Mouse (Mus musculus) embryonic facial prominence, embryonic 12.5 days (tissue): ENCODE data around the gene Trim52. TPM values are rescaled to one million over a fixed set of nuclear protein-coding genes. Genes with fewer than 3 reads are reported as not detected.
"Not testable (repeated sequence)": the region's sequence is repeated elsewhere in the genome, so short reads cannot be mapped to it uniquely, and the experiment has no call there.

ENCODE experiments used
- ATAC-seq: fragments of 200-750 bp; cut with Nextera tagmentation; 2 replicates; pipeline ENCODE4 v1.8.0; 2017; ENCODE audit not compliant: insufficient number of reproducible peaks, insufficient read depth, low FRiP score, low TSS enrichment
- H3K27ac ChIP-seq: fragments of 300-500 bp; sonication (generic); 2 replicates; pipeline ENCODE4 v1.5.1; 2016; ENCODE audit warnings: mild to moderate bottlenecking
- H3K27me3 ChIP-seq: fragments of 300-500 bp; sonication (generic); 2 replicates; pipeline ENCODE4 v1.6.1; 2016; ENCODE audit warnings: mild to moderate bottlenecking, moderate library complexity
- H3K36me3 ChIP-seq: fragments of 300-500 bp; sonication (generic); 2 replicates; pipeline ENCODE4 v1.6.1; 2016; ENCODE audit warnings: mild to moderate bottlenecking
- H3K4me1 ChIP-seq: fragments of 300-500 bp; sonication (generic); 2 replicates; pipeline ENCODE4 v1.6.1; 2016
- H3K4me2 ChIP-seq: fragments of 300-500 bp; sonication (generic); replicated peaks from 2 replicates; pipeline ENCODE4 v1.6.1; 2016; ENCODE audit warnings: mild to moderate bottlenecking, moderate library complexity
- H3K4me3 ChIP-seq: fragments of 300-500 bp; sonication (generic); 2 replicates; pipeline ENCODE4 v1.5.1; 2016; ENCODE audit warnings: mild to moderate bottlenecking
- H3K9ac ChIP-seq: fragments of 300-500 bp; sonication (generic); 2 replicates; pipeline ENCODE4 v1.6.1; 2016; ENCODE audit warnings: mild to moderate bottlenecking, moderate library complexity
- H3K9me3 ChIP-seq: fragments of 300-500 bp; sonication (generic); 2 replicates; pipeline ENCODE4 v1.6.1; 2016; ENCODE audit warnings: mild to moderate bottlenecking, moderate library complexity
- WGBS: fragments of 180-500 bp; shearing (Covaris S2); methylation state at CpG from one replicate; pipeline ENCODE4 v1.1.7; 2016; 5-methylcytosine and 5-hydroxymethylcytosine counted together
- polyA plus RNA-seq: library from polyadenylated mRNA; unstranded; fragments of >200 nt; fragmentation: Nextera tagmentation; extraction: Ambion mirVana; gene quantifications from 2 replicates; pipeline ENCODE4 v1.2.1, GENCODE M21; 2016

The Trim52 gene
- polyA plus RNA-seq, 1 experiment from 2014 or later = not detected

DNA sequence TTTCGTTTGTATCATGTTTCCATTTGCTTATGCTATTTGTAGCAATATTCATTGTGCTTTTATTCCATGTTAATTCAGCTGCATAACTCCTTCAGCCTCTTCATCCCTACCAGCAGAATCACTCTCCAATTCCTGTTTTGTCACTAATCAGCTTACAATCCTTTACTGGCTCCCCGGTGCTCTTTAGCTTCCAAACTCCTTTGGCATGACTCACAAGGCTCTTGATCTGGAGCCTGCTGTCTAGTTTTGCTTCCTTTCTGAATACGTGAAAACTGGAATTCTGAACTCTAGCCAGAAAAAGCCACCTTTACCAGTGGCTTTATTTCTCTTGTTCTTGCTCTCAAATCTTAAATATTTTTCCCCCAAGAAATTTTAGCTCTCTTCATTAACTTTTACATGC is 56.3 kb downstream of the Trim52 start:
- H3K9me3 ChIP-seq = no peaks in the 10 kb centered on the region
- H3K36me3 ChIP-seq = no peaks in the 10 kb centered on the region
- H3K27ac ChIP-seq = no peak overlapping the region
- no peak overlapping the region for H3K4me2 ChIP-seq
- H3K4me3 ChIP-seq = no peak overlapping the region
- 40% methylated on average over 3 of the region's 3 CpGs for WGBS
- no peak overlapping the region for H3K9ac ChIP-seq
- no peaks in the 10 kb centered on the region for H3K4me1 ChIP-seq
- no peak for ATAC-seq
- H3K27me3 ChIP-seq = no peaks in the 10 kb centered on the region

DNA sequence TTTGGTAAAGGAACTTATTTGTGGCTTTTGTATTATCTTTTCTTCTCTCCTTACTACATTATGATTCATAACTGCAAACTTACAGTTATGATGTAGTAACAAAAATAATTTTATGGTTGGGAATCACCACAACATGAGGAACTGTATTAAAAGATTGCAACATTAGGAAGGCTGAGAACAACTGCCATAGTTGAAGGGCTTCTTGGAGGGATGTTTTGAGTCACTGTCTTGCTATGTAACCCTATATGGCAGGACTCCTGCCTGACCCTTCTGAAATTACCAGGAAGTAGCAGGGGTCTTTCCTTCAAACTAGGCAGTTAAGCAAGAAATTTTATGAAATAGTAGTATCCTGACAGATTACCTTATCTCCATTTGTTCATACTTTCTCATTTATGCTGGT is 57.2 kb downstream of the Trim52 start:
- H3K27ac ChIP-seq = no peak overlapping the region
- no peak overlapping the region for H3K4me3 ChIP-seq
- no peak overlapping the region for H3K9ac ChIP-seq
- no peaks in the 10 kb centered on the region for H3K4me1 ChIP-seq
- no peaks in the 10 kb centered on the region for H3K9me3 ChIP-seq
- no peaks in the 10 kb centered on the region for H3K27me3 ChIP-seq
- no peaks in the 10 kb centered on the region for H3K36me3 ChIP-seq
- ATAC-seq = no peak
- no peak overlapping the region for H3K4me2 ChIP-seq

DNA sequence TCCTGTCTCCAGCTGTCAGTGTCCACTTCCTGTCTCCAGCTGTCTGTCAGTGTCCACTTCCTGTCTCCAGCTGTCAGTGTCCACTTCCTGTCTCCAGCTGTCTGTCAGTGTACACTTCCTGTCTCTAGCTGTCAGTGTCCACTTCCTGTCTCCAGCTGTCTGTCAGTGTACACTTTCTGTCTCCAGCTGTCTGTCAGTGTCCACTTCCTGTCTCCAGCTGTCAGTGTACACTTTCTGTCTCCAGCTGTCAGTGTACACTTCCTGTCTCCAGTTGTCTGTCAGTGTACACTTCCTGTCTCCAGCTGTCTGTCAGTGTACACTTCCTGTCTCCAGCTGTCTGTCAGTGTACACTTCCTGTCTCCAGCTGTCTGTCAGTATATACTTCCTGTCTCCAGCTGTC is 57.9 kb downstream of the Trim52 start:
- not testable (repeated sequence) for H3K4me2 ChIP-seq, ATAC-seq, H3K9me3 ChIP-seq, H3K27me3 ChIP-seq, H3K36me3 ChIP-seq, H3K4me1 ChIP-seq, H3K27ac ChIP-seq, H3K4me3 ChIP-seq, H3K9ac ChIP-seq

DNA sequence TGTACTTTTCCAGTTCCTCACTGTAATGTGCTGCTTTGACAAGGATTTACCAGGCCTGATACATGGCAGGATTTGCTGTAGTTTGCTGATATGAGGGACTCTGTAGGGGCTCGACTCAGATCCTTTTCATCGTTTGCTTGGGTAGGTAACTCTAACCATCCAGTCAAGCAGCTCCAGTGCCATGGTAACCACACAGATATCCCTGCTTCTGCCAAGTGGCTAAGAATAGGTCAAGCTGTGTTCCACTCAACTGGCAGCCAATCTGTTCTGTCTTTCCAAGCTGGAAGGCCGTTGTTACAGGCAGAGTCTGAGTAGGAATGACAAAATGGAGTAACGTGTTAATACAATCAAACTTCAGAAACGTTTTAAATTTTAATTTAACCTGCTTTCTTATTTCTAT is 70.9 kb downstream of the Trim52 start:
- Histone ChIP-seq H3K4me3 (no peak overlapping the region), H3K9me3 (no peaks in the 10 kb centered on the region), H3K36me3 (no peaks in the 10 kb centered on the region), H3K4me1 (no peaks in the 10 kb centered on the region), H3K27me3 (no peaks in the 10 kb centered on the region), H3K4me2 (no peak overlapping the region), H3K9ac (no peak overlapping the region), H3K27ac (no peak overlapping the region)
- ATAC-seq = no peak
- WGBS = 74% methylated on average over 5 of the region's 5 CpGs

DNA sequence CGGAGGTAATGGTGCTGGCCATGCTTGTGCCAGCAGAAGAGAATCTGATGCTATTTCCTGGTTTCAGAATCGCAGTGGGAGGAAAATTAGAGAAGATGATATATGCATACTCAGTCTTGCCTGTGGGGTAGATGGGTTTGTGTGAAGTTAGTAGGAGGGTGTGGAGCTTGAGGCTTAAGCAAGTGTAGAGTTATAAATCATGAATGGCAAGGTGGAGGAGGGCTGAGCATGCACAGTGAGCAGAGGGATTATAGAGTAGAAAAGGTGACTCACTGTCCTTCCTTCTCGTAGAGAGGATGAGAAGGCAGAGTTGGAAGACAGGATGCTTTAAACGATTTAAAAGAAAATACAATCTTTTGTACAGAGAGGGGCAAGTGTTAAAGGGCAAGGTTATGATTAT is 72.2 kb downstream of the Trim52 start:
- no peaks in the 10 kb centered on the region for H3K36me3 ChIP-seq
- no peaks in the 10 kb centered on the region for H3K4me1 ChIP-seq
- H3K4me3 ChIP-seq = no peak overlapping the region
- no peaks in the 10 kb centered on the region for H3K9me3 ChIP-seq
- no peak overlapping the region for H3K27ac ChIP-seq
- no peak overlapping the region for H3K9ac ChIP-seq
- no peaks in the 10 kb centered on the region for H3K27me3 ChIP-seq
- no peak overlapping the region for H3K4me2 ChIP-seq
- no peak for ATAC-seq
- WGBS = 78% methylated on average over 4 of the region's 4 CpGs

DNA sequence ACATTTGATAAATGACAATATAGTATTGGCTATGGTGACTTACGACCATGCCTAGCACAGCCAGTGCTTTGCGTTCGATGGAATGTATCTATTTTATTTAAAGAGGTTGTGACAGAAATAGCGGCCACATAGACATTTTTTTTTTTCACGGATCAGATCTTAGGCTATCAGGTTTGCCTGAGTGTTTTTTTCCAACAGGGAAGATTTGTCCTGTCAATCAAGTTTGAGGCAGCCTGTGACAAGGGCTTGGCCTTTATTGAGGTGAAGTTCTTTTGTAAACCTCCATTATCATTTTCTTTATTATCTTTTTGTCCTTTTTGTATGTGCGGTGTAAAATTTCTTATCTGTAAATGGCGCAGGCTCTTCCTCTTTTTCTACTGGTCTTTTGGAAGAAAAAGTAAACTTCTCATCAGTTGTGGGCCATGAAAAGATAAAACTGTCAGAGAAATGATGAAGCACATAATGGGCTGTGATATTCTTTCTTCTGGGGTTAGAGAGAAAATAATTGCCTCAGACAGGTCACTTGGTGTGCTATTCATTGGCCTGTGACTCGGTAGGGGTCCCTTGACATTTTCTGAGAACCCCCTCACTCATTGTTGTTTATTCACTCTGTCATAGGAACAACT is 73.2 kb downstream of the Trim52 start:
- H3K4me1 ChIP-seq = no peaks in the 10 kb centered on the region
- no peak for ATAC-seq
- WGBS = 77% methylated on average over 8 of the region's 8 CpGs
- H3K9ac ChIP-seq = no peak overlapping the region
- no peaks in the 10 kb centered on the region for H3K9me3 ChIP-seq
- H3K36me3 ChIP-seq = no peaks in the 10 kb centered on the region
- H3K27me3 ChIP-seq = no peaks in the 10 kb centered on the region
- no peak overlapping the region for H3K4me2 ChIP-seq
- no peak overlapping the region for H3K4me3 ChIP-seq
- H3K27ac ChIP-seq = no peak overlapping the region

DNA sequence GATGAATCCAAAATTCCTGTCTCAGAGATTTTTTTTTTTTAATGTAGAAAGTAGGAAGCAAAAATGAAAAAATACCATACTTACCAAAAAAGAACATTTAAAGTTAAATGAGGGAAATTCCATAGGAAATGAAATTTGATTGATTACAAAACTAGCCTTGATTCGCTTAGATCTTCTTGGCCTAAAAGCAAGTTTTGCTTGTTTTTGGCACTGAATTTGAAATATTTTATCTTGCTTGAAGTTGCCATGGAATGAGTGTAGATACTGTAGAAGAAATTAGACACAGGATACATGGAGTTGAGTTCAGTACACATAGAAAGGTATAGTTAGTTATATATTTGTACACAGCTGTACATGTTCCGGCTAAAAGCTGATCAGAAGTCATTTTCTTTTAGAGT is 73.7 kb downstream of the Trim52 start:
- H3K27ac ChIP-seq = no peak overlapping the region
- H3K9ac ChIP-seq = no peak overlapping the region
- H3K4me2 ChIP-seq = no peak overlapping the region
- 92% methylated on average over 2 of the region's 2 CpGs for WGBS
- no peaks in the 10 kb centered on the region for H3K9me3 ChIP-seq
- H3K4me3 ChIP-seq = no peak overlapping the region
- H3K36me3 ChIP-seq = no peaks in the 10 kb centered on the region
- no peaks in the 10 kb centered on the region for H3K27me3 ChIP-seq
- H3K4me1 ChIP-seq = no peaks in the 10 kb centered on the region
- no peak for ATAC-seq

DNA sequence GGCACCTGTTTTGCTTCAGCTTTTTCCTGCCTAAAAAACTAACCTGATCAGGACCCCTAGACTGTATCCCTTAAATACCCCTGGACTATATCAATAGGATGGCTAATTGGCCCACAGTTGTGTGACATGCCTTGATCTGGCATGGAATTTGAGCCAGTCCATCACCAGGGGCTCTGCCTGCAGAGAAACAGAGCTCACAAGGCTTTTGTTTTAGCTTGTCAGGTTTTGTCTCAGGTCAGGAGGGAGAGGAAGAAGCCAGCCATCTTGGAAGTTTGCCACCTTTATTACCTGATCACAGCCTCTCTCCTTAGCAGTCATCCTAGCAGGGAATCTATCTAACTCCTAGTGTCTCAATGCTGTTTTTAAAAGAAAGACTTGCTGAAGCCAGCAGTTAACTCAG is 74.6 kb downstream of the Trim52 start:
- no peak for ATAC-seq
- Histone ChIP-seq H3K27me3 (no peaks in the 10 kb centered on the region), H3K27ac (no peak overlapping the region), H3K4me1 (no peaks in the 10 kb centered on the region), H3K4me3 (no peak overlapping the region), H3K36me3 (no peaks in the 10 kb centered on the region), H3K9ac (no peak overlapping the region), H3K9me3 (no peaks in the 10 kb centered on the region), H3K4me2 (no peak overlapping the region)

DNA sequence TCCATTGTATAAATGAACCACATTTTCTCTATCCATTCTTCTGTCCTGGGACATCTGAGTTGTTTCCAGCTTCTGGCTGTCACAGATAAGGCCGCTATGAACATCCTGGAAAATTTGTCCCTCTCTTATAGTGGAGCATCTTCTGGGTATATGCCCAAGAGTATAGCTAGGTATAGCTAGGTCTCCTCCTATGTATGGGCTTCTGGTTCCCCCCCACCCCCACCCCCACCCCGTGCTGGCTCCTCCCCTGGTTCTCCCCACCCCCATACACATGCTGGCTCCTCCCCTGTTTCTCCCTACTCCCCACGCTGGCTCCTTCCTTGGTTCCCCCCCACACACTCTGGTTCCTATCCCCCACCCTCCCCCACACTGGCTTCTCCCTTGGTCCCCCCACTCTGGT is 78.0 kb downstream of the Trim52 start:
- no peaks in the 10 kb centered on the region for H3K9me3 ChIP-seq
- H3K36me3 ChIP-seq = no peaks in the 10 kb centered on the region
- H3K27ac ChIP-seq = no peak overlapping the region
- 82% methylated on average over 3 of the region's 3 CpGs for WGBS
- H3K9ac ChIP-seq = no peak overlapping the region
- H3K4me1 ChIP-seq = no peaks in the 10 kb centered on the region
- no peak overlapping the region for H3K4me2 ChIP-seq
- no peaks in the 10 kb centered on the region for H3K27me3 ChIP-seq
- H3K4me3 ChIP-seq = no peak overlapping the region
- no peak for ATAC-seq

Other genes starting within 250 kb of the Trim52 start
- 50.7 and 53.5 TPM in 2 replicates for gene Spry2, start 209.4 kb upstream of the Trim52 start, polyA plus RNA-seq